Mouse (Mus musculus): ENCODE results near the gene Dcaf11. TPM values are rescaled to one million over a fixed set of nuclear protein-coding genes. Genes with fewer than 3 reads are reported as not detected.

Gene Dcaf11
- polyA plus RNA-seq (2014; fragmentation: Illumina TruSeq; extraction: RNeasy Lipid Tissue Mini Kit (QIAGEN cat#74804); ENCODE audit: low read depth, low replicate concordance) = 19.7 TPM

GRCm38 (mm10) chr14:55559799-55560201 is at the start of gene Dcaf11:
Gene Dcaf11 (plus strand): TSS chr14:55560006.

GRCm38 (mm10) chr14:55510125-55510731 is 49.6 kb upstream of the Dcaf11 start, which contains the start of gene Cpne6:
Gene Cpne6 (plus strand): TSS chr14:55510445.

GRCm38 (mm10) chr14:55524785-55525184 is 35.0 kb upstream of the Dcaf11 start, which contains the start of gene Nrl:
Gene Nrl (minus strand): TSS chr14:55524981.

GRCm38 (mm10) chr14:55540067-55540786 is 19.6 kb upstream of the Dcaf11 start, which contains the start of gene Pck2:
Gene Pck2 (plus strand): TSS chr14:55540266.

GRCm38 (mm10) chr14:55560202-55561073 is 632 bp downstream of the Dcaf11 start, which contains the start of gene A730061H03Rik:
Gene A730061H03Rik (minus strand): TSS chr14:55560406.

GRCm38 (mm10) chr14:55575302-55575701 is 15.5 kb downstream of the Dcaf11 start, which contains the start of gene Fitm1:
Gene Fitm1 (plus strand): TSS chr14:55575617.

GRCm38 (mm10) chr14:55577871-55578667 is 18.3 kb downstream of the Dcaf11 start, which contains the start of gene Psme1:
Gene Psme1 (plus strand): TSS chr14:55578123.

GRCm38 (mm10) chr14:55584702-55585565 is 25.1 kb downstream of the Dcaf11 start, which contains the start of gene Emc9:
Gene Emc9 (minus strand): TSS chr14:55585302.

GRCm38 (mm10) chr14:55590748-55591330 is 31.0 kb downstream of the Dcaf11 start, which contains the start of gene Psme2:
Gene Psme2 (minus strand): TSS chr14:55591113.

GRCm38 (mm10) chr14:55591331-55591891 is 31.6 kb downstream of the Dcaf11 start, which contains the start of gene Rnf31:
Gene Rnf31 (plus strand): TSS chr14:55591708.

GRCm38 (mm10) chr14:55603271-55603632 is 43.4 kb downstream of the Dcaf11 start, which contains the start of gene Irf9:
Gene Irf9 (plus strand): TSS chr14:55603571.

GRCm38 (mm10) chr14:55617822-55618221 is 58.0 kb downstream of the Dcaf11 start, which contains the start of gene Rec8:
Gene Rec8 (plus strand): TSS chr14:55618037.

Other genes starting within 250 kb of the Dcaf11 start
- gene Dhrs4, start 81.2 kb upstream of the Dcaf11 start, polyA plus RNA-seq (2014; fragmentation: Illumina TruSeq; extraction: RNeasy Lipid Tissue Mini Kit (QIAGEN cat#74804); ENCODE audit: low read depth, low replicate concordance) = 46.8 TPM
- not detected for gene Carmil3, start 69.4 kb upstream of the Dcaf11 start, polyA plus RNA-seq (2014; fragmentation: Illumina TruSeq; extraction: RNeasy Lipid Tissue Mini Kit (QIAGEN cat#74804); ENCODE audit: low read depth, low replicate concordance)
- not detected for gene Cpne6, start 49.6 kb upstream of the Dcaf11 start, polyA plus RNA-seq (2014; fragmentation: Illumina TruSeq; extraction: RNeasy Lipid Tissue Mini Kit (QIAGEN cat#74804); ENCODE audit: low read depth, low replicate concordance)
- gene Nrl, start 35.0 kb upstream of the Dcaf11 start, polyA plus RNA-seq (2014; fragmentation: Illumina TruSeq; extraction: RNeasy Lipid Tissue Mini Kit (QIAGEN cat#74804); ENCODE audit: low read depth, low replicate concordance) = not detected
- 4.3 TPM for gene Pck2, start 19.7 kb upstream of the Dcaf11 start, polyA plus RNA-seq (2014; fragmentation: Illumina TruSeq; extraction: RNeasy Lipid Tissue Mini Kit (QIAGEN cat#74804); ENCODE audit: low read depth, low replicate concordance)
- not detected for gene A730061H03Rik, start 400 bp downstream of the Dcaf11 start, polyA plus RNA-seq (2014; fragmentation: Illumina TruSeq; extraction: RNeasy Lipid Tissue Mini Kit (QIAGEN cat#74804); ENCODE audit: low read depth, low replicate concordance)
- not detected for gene Fitm1, start 15.6 kb downstream of the Dcaf11 start, polyA plus RNA-seq (2014; fragmentation: Illumina TruSeq; extraction: RNeasy Lipid Tissue Mini Kit (QIAGEN cat#74804); ENCODE audit: low read depth, low replicate concordance)
- 266 TPM for gene Psme1, start 18.1 kb downstream of the Dcaf11 start, polyA plus RNA-seq (2014; fragmentation: Illumina TruSeq; extraction: RNeasy Lipid Tissue Mini Kit (QIAGEN cat#74804); ENCODE audit: low read depth, low replicate concordance)
- gene Emc9, start 25.3 kb downstream of the Dcaf11 start, polyA plus RNA-seq (2014; fragmentation: Illumina TruSeq; extraction: RNeasy Lipid Tissue Mini Kit (QIAGEN cat#74804); ENCODE audit: low read depth, low replicate concordance) = 10.2 TPM
- gene Psme2, start 31.1 kb downstream of the Dcaf11 start, polyA plus RNA-seq (2014; fragmentation: Illumina TruSeq; extraction: RNeasy Lipid Tissue Mini Kit (QIAGEN cat#74804); ENCODE audit: low read depth, low replicate concordance) = 161 TPM
- gene Rnf31, start 31.7 kb downstream of the Dcaf11 start, polyA plus RNA-seq (2014; fragmentation: Illumina TruSeq; extraction: RNeasy Lipid Tissue Mini Kit (QIAGEN cat#74804); ENCODE audit: low read depth, low replicate concordance) = 6.4 TPM
- gene Irf9, start 43.6 kb downstream of the Dcaf11 start, polyA plus RNA-seq (2014; fragmentation: Illumina TruSeq; extraction: RNeasy Lipid Tissue Mini Kit (QIAGEN cat#74804); ENCODE audit: low read depth, low replicate concordance) = 44.9 TPM
- gene Rec8, start 58.0 kb downstream of the Dcaf11 start, polyA plus RNA-seq (2014; fragmentation: Illumina TruSeq; extraction: RNeasy Lipid Tissue Mini Kit (QIAGEN cat#74804); ENCODE audit: low read depth, low replicate concordance) = 2.4 TPM
- 13.4 TPM for gene Ipo4, start 76.0 kb downstream of the Dcaf11 start, polyA plus RNA-seq (2014; fragmentation: Illumina TruSeq; extraction: RNeasy Lipid Tissue Mini Kit (QIAGEN cat#74804); ENCODE audit: low read depth, low replicate concordance)
- 1.7 TPM for gene Gm49378, start 77.9 kb downstream of the Dcaf11 start, polyA plus RNA-seq (2014; fragmentation: Illumina TruSeq; extraction: RNeasy Lipid Tissue Mini Kit (QIAGEN cat#74804); ENCODE audit: low read depth, low replicate concordance)
- gene Tm9sf1, start 83.8 kb downstream of the Dcaf11 start, polyA plus RNA-seq (2014; fragmentation: Illumina TruSeq; extraction: RNeasy Lipid Tissue Mini Kit (QIAGEN cat#74804); ENCODE audit: low read depth, low replicate concordance) = 48.9 TPM
- not detected for gene Tssk4, start 90.2 kb downstream of the Dcaf11 start, polyA plus RNA-seq (2014; fragmentation: Illumina TruSeq; extraction: RNeasy Lipid Tissue Mini Kit (QIAGEN cat#74804); ENCODE audit: low read depth, low replicate concordance)
- gene Mdp1, start 100.5 kb downstream of the Dcaf11 start, polyA plus RNA-seq (2014; fragmentation: Illumina TruSeq; extraction: RNeasy Lipid Tissue Mini Kit (QIAGEN cat#74804); ENCODE audit: low read depth, low replicate concordance) = 32.2 TPM
- 44.1 TPM for gene Gmpr2, start 111.9 kb downstream of the Dcaf11 start, polyA plus RNA-seq (2014; fragmentation: Illumina TruSeq; extraction: RNeasy Lipid Tissue Mini Kit (QIAGEN cat#74804); ENCODE audit: low read depth, low replicate concordance)
- 81.5 TPM for gene Nedd8, start 112.1 kb downstream of the Dcaf11 start, polyA plus RNA-seq (2014; fragmentation: Illumina TruSeq; extraction: RNeasy Lipid Tissue Mini Kit (QIAGEN cat#74804); ENCODE audit: low read depth, low replicate concordance)
- gene Tinf2, start 121.8 kb downstream of the Dcaf11 start, polyA plus RNA-seq (2014; fragmentation: Illumina TruSeq; extraction: RNeasy Lipid Tissue Mini Kit (QIAGEN cat#74804); ENCODE audit: low read depth, low replicate concordance) = 10.6 TPM
- gene Tgm1, start 153.9 kb downstream of the Dcaf11 start, polyA plus RNA-seq (2014; fragmentation: Illumina TruSeq; extraction: RNeasy Lipid Tissue Mini Kit (QIAGEN cat#74804); ENCODE audit: low read depth, low replicate concordance) = not detected
- gene Rabggta, start 162.3 kb downstream of the Dcaf11 start, polyA plus RNA-seq (2014; fragmentation: Illumina TruSeq; extraction: RNeasy Lipid Tissue Mini Kit (QIAGEN cat#74804); ENCODE audit: low read depth, low replicate concordance) = 0.47 TPM
- gene Dhrs1, start 185.7 kb downstream of the Dcaf11 start, polyA plus RNA-seq (2014; fragmentation: Illumina TruSeq; extraction: RNeasy Lipid Tissue Mini Kit (QIAGEN cat#74804); ENCODE audit: low read depth, low replicate concordance) = 15.6 TPM
- 6.7 TPM for gene Nop9, start 185.7 kb downstream of the Dcaf11 start, polyA plus RNA-seq (2014; fragmentation: Illumina TruSeq; extraction: RNeasy Lipid Tissue Mini Kit (QIAGEN cat#74804); ENCODE audit: low read depth, low replicate concordance)
- gene Cideb, start 198.5 kb downstream of the Dcaf11 start, polyA plus RNA-seq (2014; fragmentation: Illumina TruSeq; extraction: RNeasy Lipid Tissue Mini Kit (QIAGEN cat#74804); ENCODE audit: low read depth, low replicate concordance) = not detected
- gene Ltb4r2, start 201.4 kb downstream of the Dcaf11 start, polyA plus RNA-seq (2014; fragmentation: Illumina TruSeq; extraction: RNeasy Lipid Tissue Mini Kit (QIAGEN cat#74804); ENCODE audit: low read depth, low replicate concordance) = not detected
- gene Ltb4r1, start 206.0 kb downstream of the Dcaf11 start, polyA plus RNA-seq (2014; fragmentation: Illumina TruSeq; extraction: RNeasy Lipid Tissue Mini Kit (QIAGEN cat#74804); ENCODE audit: low read depth, low replicate concordance) = 0.41 TPM
- gene Adcy4, start 224.1 kb downstream of the Dcaf11 start, polyA plus RNA-seq (2014; fragmentation: Illumina TruSeq; extraction: RNeasy Lipid Tissue Mini Kit (QIAGEN cat#74804); ENCODE audit: low read depth, low replicate concordance) = 1.1 TPM
- not detected for gene Ripk3, start 228.9 kb downstream of the Dcaf11 start, polyA plus RNA-seq (2014; fragmentation: Illumina TruSeq; extraction: RNeasy Lipid Tissue Mini Kit (QIAGEN cat#74804); ENCODE audit: low read depth, low replicate concordance)

All from adrenal gland, adult 10 weeks (tissue).